Mouse (Mus musculus): ENCODE data around the gene Lst1. TPM values are rescaled to one million over a fixed set of nuclear protein-coding genes. Genes with fewer than 3 reads are reported as not detected.

The Lst1 gene
- total and polyA plus RNA-seq, 3 experiments = 7.1 to 391 (median 81.9) TPM

GRCm38 (mm10) chr17:35195631-35196320, 7.5 kb upstream of the Lst1 start:
- peak; percentile 74 for TF ChIP-seq CTCF (IDR thresholded peaks at IDR 0.05; ENCODE audit: low read depth, low read length)
- no peak for TF ChIP-seq TAL1 (conservative IDR thresholded peaks at IDR 0.05; ENCODE audit: low read depth, low read length)
- no peaks in the 10 kb centered on the region; the same call in 1 of the 2 replicates for H3K9me3 ChIP-seq (replicated peaks)
- peak overlapping the region; percentile 63; the same call in 1 of the 2 replicates for H3K4me3 ChIP-seq (ENCODE audit: low read depth, low read length)
- H3K36me3 ChIP-seq (replicated peaks) = no peaks in the 10 kb centered on the region
- H3K27me3 ChIP-seq (ENCODE audit: insufficient read depth, low read length) = peaks cover 47% of the 10 kb centered on the region
- peaks cover 56% of the 10 kb centered on the region for H3K4me1 ChIP-seq (ENCODE audit: insufficient read depth, low read depth, low read length)
- ATAC-seq (ENCODE audit: extremely low read depth, insufficient number of reproducible peaks, low FRiP score, poor library complexity, severe bottlenecking) (no peak), DNase-seq (ENCODE audit: low spot score) (peak; percentile 63)

GRCm38 (mm10) chr17:35194844-35195630, 6.8 kb upstream of the Lst1 start:
- TF ChIP-seq CTCF (IDR thresholded peaks at IDR 0.05; ENCODE audit: low read depth, low read length) = no peak
- H3K36me3 ChIP-seq (replicated peaks) = no peaks in the 10 kb centered on the region
- H3K27me3 ChIP-seq (ENCODE audit: insufficient read depth, low read length) = peaks cover 40% of the 10 kb centered on the region
- H3K9me3 ChIP-seq (replicated peaks) = no peaks in the 10 kb centered on the region; the same call in 1 of the 2 replicates
- peaks cover 55% of the 10 kb centered on the region for H3K4me1 ChIP-seq (ENCODE audit: insufficient read depth, low read depth, low read length)
- no peak for ATAC-seq (ENCODE audit: extremely low read depth, insufficient number of reproducible peaks, low FRiP score, poor library complexity, severe bottlenecking)
- no peak for DNase-seq (ENCODE audit: low spot score)
- peak overlapping the region; percentile 63; the same call in 1 of the 2 replicates for H3K4me3 ChIP-seq (ENCODE audit: low read depth, low read length)

- H3K9me3 ChIP-seq (replicated peaks) = no peaks in the 10 kb centered on the region; the same call in 1 of the 2 replicates
- peaks cover 35% of the 10 kb centered on the region for H3K27me3 ChIP-seq (ENCODE audit: insufficient read depth, low read length)
- no peaks in the 10 kb centered on the region for H3K36me3 ChIP-seq (replicated peaks)
- TF ChIP-seq TAL1 (conservative IDR thresholded peaks at IDR 0.05; ENCODE audit: low read depth, low read length) = no peak
- TF ChIP-seq CTCF (IDR thresholded peaks at IDR 0.05; ENCODE audit: low read depth, low read length) = no peak
- no peak for TF ChIP-seq GATA2 (IDR thresholded peaks at IDR 0.05; ENCODE audit: borderline replicate concordance, low read depth, low read length)
- TF ChIP-seq POLR2AphosphoS5 (IDR thresholded peaks at IDR 0.05; ENCODE audit: insufficient replicate concordance, low read depth, low read length) = no peak
- no peak for TF ChIP-seq GATA1 (IDR thresholded peaks at IDR 0.05; ENCODE audit: borderline replicate concordance, low read length)
- no peak for ATAC-seq (ENCODE audit: extremely low read depth, insufficient number of reproducible peaks, low FRiP score, poor library complexity, severe bottlenecking)
- DNase-seq (ENCODE audit: low spot score) = no peak
- peaks cover 59% of the 10 kb centered on the region for H3K4me1 ChIP-seq (ENCODE audit: insufficient read depth, low read depth, low read length)
- no peak within 1 kb of the TSS for H3K4me3 ChIP-seq (ENCODE audit: low read depth, low read length)
These were observed 5.9 kb upstream of the Lst1 start, which contains the start of gene Ltb for GRCm38 (mm10) chr17:35193881-35194843. Ltb (plus strand) TSS chr17:35194439.

GRCm38 (mm10) chr17:35192924-35193323, 4.7 kb upstream of the Lst1 start:
- TF ChIP-seq TAL1 (conservative IDR thresholded peaks at IDR 0.05; ENCODE audit: low read depth, low read length) (no peak), POLR2AphosphoS5 (IDR thresholded peaks at IDR 0.05; ENCODE audit: insufficient replicate concordance, low read depth, low read length) (no peak), GATA2 (IDR thresholded peaks at IDR 0.05; ENCODE audit: borderline replicate concordance, low read depth, low read length) (no peak), CTCF (IDR thresholded peaks at IDR 0.05; ENCODE audit: low read depth, low read length) (no peak), GATA1 (IDR thresholded peaks at IDR 0.05; ENCODE audit: borderline replicate concordance, low read length) (no peak)
- peaks cover 71% of the 10 kb centered on the region for H3K4me1 ChIP-seq (ENCODE audit: insufficient read depth, low read depth, low read length)
- peaks cover 27% of the 10 kb centered on the region for H3K27me3 ChIP-seq (ENCODE audit: insufficient read depth, low read length)
- H3K9me3 ChIP-seq (replicated peaks) = no peaks in the 10 kb centered on the region; the same call in 1 of the 2 replicates
- DNase-seq (ENCODE audit: low spot score) = no peak
- ATAC-seq (ENCODE audit: extremely low read depth, insufficient number of reproducible peaks, low FRiP score, poor library complexity, severe bottlenecking) = no peak
- H3K4me3 ChIP-seq (ENCODE audit: low read depth, low read length) = no peak overlapping the region
- no peaks in the 10 kb centered on the region for H3K36me3 ChIP-seq (replicated peaks)

DNA sequence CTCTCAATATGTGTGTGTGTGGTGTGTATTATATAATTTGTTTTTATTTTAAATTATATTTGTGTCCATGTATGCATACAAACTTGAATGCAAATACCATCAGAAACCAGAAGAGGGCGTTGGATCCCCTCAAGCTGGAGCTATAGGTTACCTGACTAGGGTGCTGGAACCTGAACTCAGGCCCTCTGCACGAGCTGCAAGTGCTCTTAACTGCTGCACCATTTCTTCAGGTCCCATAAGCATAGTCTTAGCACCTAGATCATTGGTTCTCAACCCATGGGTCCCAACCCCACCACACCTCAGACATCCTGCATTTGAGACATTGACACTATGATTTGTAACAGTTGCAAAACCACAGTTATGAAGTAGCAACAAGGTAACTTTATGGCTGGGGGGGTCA, 3.5 kb upstream of the Lst1 start:
- no peak overlapping the region for H3K4me3 ChIP-seq (ENCODE audit: low read depth, low read length)
- H3K36me3 ChIP-seq (replicated peaks) = no peaks in the 10 kb centered on the region
- H3K27me3 ChIP-seq (ENCODE audit: insufficient read depth, low read length) = peaks cover 27% of the 10 kb centered on the region
- TF ChIP-seq TAL1 (conservative IDR thresholded peaks at IDR 0.05; ENCODE audit: low read depth, low read length) (no peak), GATA1 (IDR thresholded peaks at IDR 0.05; ENCODE audit: borderline replicate concordance, low read length) (no peak), GATA2 (IDR thresholded peaks at IDR 0.05; ENCODE audit: borderline replicate concordance, low read depth, low read length) (no peak), CTCF (IDR thresholded peaks at IDR 0.05; ENCODE audit: low read depth, low read length) (no peak), POLR2AphosphoS5 (IDR thresholded peaks at IDR 0.05; ENCODE audit: insufficient replicate concordance, low read depth, low read length) (no peak)
- no peak for DNase-seq (ENCODE audit: low spot score)
- no peak for ATAC-seq (ENCODE audit: extremely low read depth, insufficient number of reproducible peaks, low FRiP score, poor library complexity, severe bottlenecking)
- no peaks in the 10 kb centered on the region; the same call in 1 of the 2 replicates for H3K9me3 ChIP-seq (replicated peaks)
- peaks cover 81% of the 10 kb centered on the region for H3K4me1 ChIP-seq (ENCODE audit: insufficient read depth, low read depth, low read length)

GRCm38 (mm10) chr17:35190096-35190495, 1.9 kb upstream of the Lst1 start:
- TF ChIP-seq GATA1 (IDR thresholded peaks at IDR 0.05; ENCODE audit: borderline replicate concordance, low read length) = no peak
- TF ChIP-seq POLR2AphosphoS5 (IDR thresholded peaks at IDR 0.05; ENCODE audit: insufficient replicate concordance, low read depth, low read length) = no peak
- no peak for TF ChIP-seq CTCF (IDR thresholded peaks at IDR 0.05; ENCODE audit: low read depth, low read length)
- TF ChIP-seq TAL1 (conservative IDR thresholded peaks at IDR 0.05; ENCODE audit: low read depth, low read length) = no peak
- TF ChIP-seq GATA2 (IDR thresholded peaks at IDR 0.05; ENCODE audit: borderline replicate concordance, low read depth, low read length) = no peak
- H3K36me3 ChIP-seq (replicated peaks) = peaks cover 2% of the 10 kb centered on the region
- peaks cover 77% of the 10 kb centered on the region for H3K4me1 ChIP-seq (ENCODE audit: insufficient read depth, low read depth, low read length)
- H3K4me3 ChIP-seq (ENCODE audit: low read depth, low read length) = no peak overlapping the region
- no peaks in the 10 kb centered on the region for H3K9me3 ChIP-seq (replicated peaks)
- ATAC-seq (ENCODE audit: extremely low read depth, insufficient number of reproducible peaks, low FRiP score, poor library complexity, severe bottlenecking) (no peak), DNase-seq (ENCODE audit: low spot score) (no peak)
- peaks cover 12% of the 10 kb centered on the region for H3K27me3 ChIP-seq (ENCODE audit: insufficient read depth, low read length)

Measured in G1E (cell line).